Mouse (Mus musculus): ENCODE measurements around the gene Tnni2. TPM values are rescaled to one million over a fixed set of nuclear protein-coding genes. Genes with fewer than 3 reads are reported as not detected.

Tnni2 gene
- polyA plus RNA-seq (2012): 0.22 TPM in 1 of 2 replicates, not detected in the other

DNA sequence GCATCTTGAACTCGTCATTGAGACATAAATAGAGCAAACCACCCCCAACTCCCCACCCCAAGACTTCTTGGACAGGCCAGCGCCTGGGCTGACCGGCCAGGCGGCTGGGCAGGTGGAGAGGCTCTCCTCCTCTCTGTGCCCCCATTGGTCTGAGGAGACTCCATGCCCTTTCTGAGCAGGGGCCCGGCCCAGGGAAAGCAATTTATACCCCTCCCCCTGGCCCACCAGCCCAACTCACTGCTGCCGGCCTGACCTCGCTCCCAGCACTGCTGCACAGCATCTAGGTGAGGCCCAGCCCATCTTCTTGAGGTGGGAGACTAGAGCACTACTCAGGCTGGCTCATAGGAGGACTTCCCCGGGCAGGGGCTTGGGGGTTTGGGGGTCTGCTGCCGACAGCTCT is at the start of gene Tnni2:
TSS of gene Tnni2 (plus strand) at position 224 of the 400 bp plus-strand sequence.
- Histone ChIP-seq H3K36me3 (ENCODE audit: control insufficient read depth) (no peaks in the 10 kb centered on the region), H3K4me3 (replicated peaks) (no peak within 1 kb of the TSS), H3K9me3 (ENCODE audit: control insufficient read depth, low read length) (no peaks in the 10 kb centered on the region), H3K4me1 (ENCODE audit: control insufficient read depth) (peaks cover 2% of the 10 kb centered on the region; the same call in 1 of the 2 replicates), H3K27me3 (ENCODE audit: control insufficient read depth) (0 out of 2 replicates have a peak, but pooled peaks cover 2% of the 10 kb centered on the region)
- TF ChIP-seq GATA1 (IDR thresholded peaks at IDR 0.05; ENCODE audit: low read length) (no peak), TAL1 (IDR thresholded peaks at IDR 0.05; ENCODE audit: low read length) (no peak)

- Histone ChIP-seq H3K4me3 (replicated peaks) (peak overlapping the region; percentile 3), H3K36me3 (ENCODE audit: control insufficient read depth) (no peaks in the 10 kb centered on the region; the same call in 1 of the 2 replicates), H3K9me3 (ENCODE audit: control insufficient read depth, low read length) (no peaks in the 10 kb centered on the region), H3K27me3 (ENCODE audit: control insufficient read depth) (no peaks in the 10 kb centered on the region), H3K4me1 (ENCODE audit: control insufficient read depth) (peaks cover 91% of the 10 kb centered on the region)
- TF ChIP-seq GATA1 (IDR thresholded peaks at IDR 0.05; ENCODE audit: low read length) (no peak), TAL1 (IDR thresholded peaks at IDR 0.05; ENCODE audit: low read length) (no peak)
These were observed 48.4 kb upstream of the Tnni2 start for GRCm38 (mm10) chr7:142393191-142393590.

DNA sequence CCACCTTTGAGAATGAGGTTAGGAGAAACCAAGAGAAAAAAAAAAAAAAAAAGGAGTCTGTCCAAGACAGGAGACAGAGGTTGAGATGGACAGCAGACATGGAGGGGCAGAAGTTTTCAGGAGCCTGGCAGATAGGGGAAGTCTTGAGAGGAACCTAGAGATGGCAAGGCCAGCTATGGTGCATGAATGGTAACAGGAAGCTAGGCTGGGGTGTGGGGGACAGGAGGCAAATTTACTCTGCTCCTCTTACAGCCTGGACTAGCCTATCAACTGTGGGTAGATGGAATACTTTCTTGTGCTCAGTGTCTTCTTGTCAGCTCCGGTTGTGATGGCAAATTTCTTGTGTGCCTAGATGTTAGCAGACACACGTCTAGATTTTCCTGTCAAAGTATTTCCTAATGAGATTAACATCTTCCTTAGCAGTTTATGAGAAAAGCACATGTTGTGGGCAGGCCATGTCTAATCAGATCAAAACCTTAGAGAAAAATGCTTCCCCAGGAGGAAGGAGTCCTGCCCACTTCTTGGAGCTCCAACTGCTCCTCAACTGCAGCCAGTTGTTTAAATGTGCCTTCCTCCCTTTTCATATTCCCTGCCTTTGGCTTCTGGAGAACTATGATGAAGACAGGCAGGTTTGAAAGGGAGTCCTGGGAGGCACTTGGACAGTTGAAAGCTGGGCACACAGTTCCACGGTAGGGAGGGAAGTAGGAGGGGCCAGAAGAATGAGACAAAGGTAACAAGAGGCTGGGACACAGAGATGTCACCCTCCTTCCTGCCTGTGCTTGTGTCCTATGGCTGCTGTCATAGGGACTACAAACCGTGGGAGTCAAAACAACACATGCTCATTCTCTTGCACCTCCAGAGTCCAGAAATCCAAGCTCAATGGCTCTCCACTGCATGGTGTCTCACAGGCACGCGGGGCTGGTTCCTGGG is 47.1 kb upstream of the Tnni2 start:
- H3K36me3 ChIP-seq (ENCODE audit: control insufficient read depth): no peaks in the 10 kb centered on the region; the same call in 1 of the 2 replicates
- TF ChIP-seq TAL1 (IDR thresholded peaks at IDR 0.05; ENCODE audit: low read length) (no peak), GATA1 (IDR thresholded peaks at IDR 0.05; ENCODE audit: low read length) (no peak)
- no peak overlapping the region for H3K4me3 ChIP-seq (replicated peaks)
- no peaks in the 10 kb centered on the region for H3K27me3 ChIP-seq (ENCODE audit: control insufficient read depth)
- H3K9me3 ChIP-seq (ENCODE audit: control insufficient read depth, low read length): no peaks in the 10 kb centered on the region
- peaks cover 83% of the 10 kb centered on the region for H3K4me1 ChIP-seq (ENCODE audit: control insufficient read depth)

DNA sequence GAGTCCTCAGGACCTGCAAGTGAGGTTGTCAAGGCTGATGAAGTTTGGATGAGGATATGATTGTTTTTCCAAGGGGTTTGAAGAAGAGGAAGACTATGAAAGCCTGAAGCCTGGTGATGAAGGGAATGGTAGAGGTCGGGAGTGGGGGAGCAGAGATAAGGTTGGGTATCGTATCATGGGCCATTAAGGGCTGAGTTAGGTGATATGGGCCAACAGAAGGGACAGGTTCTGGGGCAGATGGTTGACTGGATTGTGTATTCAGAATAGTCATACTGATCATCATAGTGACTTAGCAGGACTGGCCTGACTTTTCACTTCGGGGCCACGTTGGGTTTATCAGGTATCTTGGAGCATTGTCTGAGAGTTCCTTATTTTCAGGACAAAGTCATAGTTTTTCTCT is 46.1 kb upstream of the Tnni2 start:
- TF ChIP-seq GATA1 (IDR thresholded peaks at IDR 0.05; ENCODE audit: low read length) (peak; percentile 14; the same call in 1 of the 2 replicates), TAL1 (IDR thresholded peaks at IDR 0.05; ENCODE audit: low read length) (peak; percentile 33; the same call in 2 of the 3 replicates)
- Histone ChIP-seq H3K36me3 (ENCODE audit: control insufficient read depth) (no peaks in the 10 kb centered on the region; the same call in 1 of the 2 replicates), H3K4me3 (replicated peaks) (no peak overlapping the region), H3K9me3 (ENCODE audit: control insufficient read depth, low read length) (no peaks in the 10 kb centered on the region), H3K4me1 (ENCODE audit: control insufficient read depth) (peaks cover 81% of the 10 kb centered on the region), H3K27me3 (ENCODE audit: control insufficient read depth) (no peaks in the 10 kb centered on the region)

GRCm38 (mm10) chr7:142396611-142397010 is 45.0 kb upstream of the Tnni2 start:
- peaks cover 73% of the 10 kb centered on the region for H3K4me1 ChIP-seq (ENCODE audit: control insufficient read depth)
- no peaks in the 10 kb centered on the region for H3K27me3 ChIP-seq (ENCODE audit: control insufficient read depth)
- TF ChIP-seq TAL1 (IDR thresholded peaks at IDR 0.05; ENCODE audit: low read length) (no peak), GATA1 (IDR thresholded peaks at IDR 0.05; ENCODE audit: low read length) (no peak)
- H3K4me3 ChIP-seq (replicated peaks): no peak overlapping the region
- H3K9me3 ChIP-seq (ENCODE audit: control insufficient read depth, low read length): no peaks in the 10 kb centered on the region
- H3K36me3 ChIP-seq (ENCODE audit: control insufficient read depth): no peaks in the 10 kb centered on the region; the same call in 1 of the 2 replicates

DNA sequence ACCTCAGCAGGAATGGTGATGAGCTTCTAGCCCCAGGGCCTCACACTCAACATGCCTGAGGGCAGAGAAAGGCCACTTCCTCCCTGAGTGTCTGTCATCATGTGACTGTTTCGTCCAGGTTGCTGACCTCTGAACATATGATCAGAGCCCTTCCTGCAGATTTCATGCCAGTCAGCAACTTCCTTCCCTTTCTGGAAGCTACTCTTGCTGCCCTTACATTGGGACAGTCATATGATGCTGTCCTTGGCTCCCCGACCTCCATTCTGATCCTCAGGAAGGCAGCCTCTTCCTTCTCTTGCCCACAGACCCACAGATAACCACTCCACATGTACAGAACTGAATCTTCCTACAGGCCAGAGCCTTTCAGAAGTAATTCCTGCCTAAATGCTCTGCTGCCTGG is 43.6 kb upstream of the Tnni2 start:
- no peak for TF ChIP-seq GATA1 (IDR thresholded peaks at IDR 0.05; ENCODE audit: low read length)
- TF ChIP-seq TAL1 (IDR thresholded peaks at IDR 0.05; ENCODE audit: low read length): no peak
- no peaks in the 10 kb centered on the region; the same call in 1 of the 2 replicates for H3K36me3 ChIP-seq (ENCODE audit: control insufficient read depth)
- H3K4me3 ChIP-seq (replicated peaks): no peak overlapping the region
- H3K4me1 ChIP-seq (ENCODE audit: control insufficient read depth): peaks cover 58% of the 10 kb centered on the region
- H3K27me3 ChIP-seq (ENCODE audit: control insufficient read depth): no peaks in the 10 kb centered on the region
- H3K9me3 ChIP-seq (ENCODE audit: control insufficient read depth, low read length): no peaks in the 10 kb centered on the region

GRCm38 (mm10) chr7:142399250-142399649 is 42.4 kb upstream of the Tnni2 start:
- Histone ChIP-seq H3K27me3 (ENCODE audit: control insufficient read depth) (no peaks in the 10 kb centered on the region), H3K4me1 (ENCODE audit: control insufficient read depth) (peaks cover 51% of the 10 kb centered on the region), H3K36me3 (ENCODE audit: control insufficient read depth) (no peaks in the 10 kb centered on the region; the same call in 1 of the 2 replicates), H3K4me3 (replicated peaks) (no peak overlapping the region), H3K9me3 (ENCODE audit: control insufficient read depth, low read length) (no peaks in the 10 kb centered on the region)
- TF ChIP-seq GATA1 (IDR thresholded peaks at IDR 0.05; ENCODE audit: low read length) (no peak), TAL1 (IDR thresholded peaks at IDR 0.05; ENCODE audit: low read length) (no peak; the same call in 2 of the 3 replicates)

DNA sequence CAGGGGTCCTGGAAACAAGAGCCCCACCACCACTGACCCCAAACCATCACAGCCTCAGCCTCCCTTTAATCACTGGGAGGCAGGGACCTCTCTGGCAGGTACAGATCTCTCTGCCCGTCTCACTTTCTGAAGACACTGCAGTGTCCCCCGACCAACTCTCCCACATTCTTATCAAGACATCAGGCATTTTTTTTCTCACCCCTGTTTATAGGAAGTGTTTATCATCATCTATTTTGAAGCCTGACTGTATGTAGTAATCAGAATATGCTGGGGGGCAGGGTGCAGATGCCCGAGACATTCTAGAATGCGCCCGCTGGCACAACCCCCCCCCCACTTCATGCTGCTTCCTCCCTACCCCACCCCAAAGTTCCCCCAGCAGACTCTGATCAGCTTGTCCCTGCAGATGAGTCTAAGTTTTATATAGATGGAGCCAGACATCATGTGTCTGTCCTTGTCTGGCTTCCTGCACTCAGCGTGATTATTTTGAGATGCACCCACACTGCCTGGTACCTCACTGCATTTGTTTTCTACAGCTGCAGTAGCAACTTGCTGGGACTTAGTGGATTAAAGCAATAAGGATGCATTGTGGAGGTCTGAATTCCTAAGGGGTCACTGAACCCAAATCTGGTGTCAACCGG is 41.4 kb upstream of the Tnni2 start:
- Histone ChIP-seq H3K9me3 (ENCODE audit: control insufficient read depth, low read length) (no peaks in the 10 kb centered on the region), H3K4me1 (ENCODE audit: control insufficient read depth) (peaks cover 43% of the 10 kb centered on the region), H3K4me3 (replicated peaks) (no peak overlapping the region), H3K27me3 (ENCODE audit: control insufficient read depth) (no peaks in the 10 kb centered on the region), H3K36me3 (ENCODE audit: control insufficient read depth) (no peaks in the 10 kb centered on the region; the same call in 1 of the 2 replicates)
- TF ChIP-seq TAL1 (IDR thresholded peaks at IDR 0.05; ENCODE audit: low read length) (no peak), GATA1 (IDR thresholded peaks at IDR 0.05; ENCODE audit: low read length) (no peak)

GRCm38 (mm10) chr7:142400750-142401142 is 40.9 kb upstream of the Tnni2 start:
- Histone ChIP-seq H3K36me3 (ENCODE audit: control insufficient read depth) (no peaks in the 10 kb centered on the region; the same call in 1 of the 2 replicates), H3K4me3 (replicated peaks) (no peak overlapping the region), H3K9me3 (ENCODE audit: control insufficient read depth, low read length) (no peaks in the 10 kb centered on the region), H3K27me3 (ENCODE audit: control insufficient read depth) (no peaks in the 10 kb centered on the region), H3K4me1 (ENCODE audit: control insufficient read depth) (peaks cover 38% of the 10 kb centered on the region)
- no peak for TF ChIP-seq GATA1 (IDR thresholded peaks at IDR 0.05; ENCODE audit: low read length)
- no peak for TF ChIP-seq TAL1 (IDR thresholded peaks at IDR 0.05; ENCODE audit: low read length)
